9 mouse cellular contexts compared by ENCODE assay signal in the genomic region with DNA sequence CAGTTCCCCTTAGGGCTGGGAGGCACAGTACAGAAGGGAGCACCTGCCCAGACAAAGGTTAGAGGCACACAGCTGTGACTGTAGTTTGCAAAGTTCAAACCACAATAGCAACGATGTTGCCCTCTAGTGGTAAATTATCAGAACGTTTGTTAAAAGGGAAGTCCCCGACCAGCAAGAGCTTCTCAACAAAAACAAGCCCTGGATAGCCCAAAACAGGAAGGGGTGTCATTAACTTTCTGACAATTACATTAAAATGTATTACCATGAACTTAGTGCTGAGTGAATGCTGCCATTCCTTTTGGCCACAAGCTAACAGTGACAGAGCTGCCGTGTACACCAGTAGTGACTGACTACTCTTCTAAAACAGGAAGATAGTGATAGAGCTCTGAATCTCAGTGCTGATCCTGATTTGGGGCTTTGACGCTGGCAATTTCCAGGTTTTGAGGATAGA. TPM values are rescaled to one million over a fixed set of nuclear protein-coding genes. Genes with fewer than 3 reads are reported as not detected.
DNase-seq lines count a peak whose midpoint lies in the region; ATAC-seq and TF ChIP-seq lines count a peak whose summit lies in the region.
"Had no signal": no experiment of that assay in that cellular context is flagged by ENCODE, and none has a peak within 500 bp of the region (broad histone marks: within the 10 kb centered on the region; RNA-seq: fewer than 3 reads in every experiment).

No protein-coding gene starts in this region.

- TF ChIP-seq POLR2A in bone marrow, adult 2 months (IDR thresholded peaks at IDR 0.05; ENCODE audit: borderline replicate concordance, control insufficient read depth, low read depth, low read length) = no peak
- TF ChIP-seq POLR2A in limb, embryonic 14.5 days (IDR thresholded peaks at IDR 0.05; ENCODE audit: borderline replicate concordance, extremely low read depth, insufficient read depth, insufficient read length) = no peak

- H3K9ac ChIP-seq in forebrain, embryonic 11.5 days (ENCODE audit: low read length) = no peak overlapping the region
- H3K9ac ChIP-seq in hindbrain, embryonic 16.5 days (ENCODE audit: low read depth, low read length) = no peak overlapping the region
- H3K9ac ChIP-seq in limb, embryonic 14.5 days (ENCODE audit: low read depth, low read length, severe bottlenecking) = no peak overlapping the region
- H3K9ac ChIP-seq: liver, embryonic 13.5 days had no signal

- no peaks in the 10 kb centered on the region for H3K27me3 ChIP-seq in forebrain, embryonic 11.5 days (ENCODE audit: control insufficient read depth, insufficient read depth, low read length)
- no peaks in the 10 kb centered on the region for H3K27me3 ChIP-seq in hindbrain, embryonic 16.5 days (replicated peaks; ENCODE audit: control insufficient read depth, insufficient read depth, low read length)
- no peaks in the 10 kb centered on the region for H3K27me3 ChIP-seq in limb, embryonic 14.5 days (ENCODE audit: control insufficient read depth, insufficient read depth, low read length)
- H3K27me3 ChIP-seq: liver, embryonic 13.5 days had no signal

- TF ChIP-seq CTCF in bone marrow, adult 2 months (IDR thresholded peaks at IDR 0.05; ENCODE audit: control insufficient read depth, insufficient read depth, low read length) = peak; percentile 44

- H3K27ac ChIP-seq in bone marrow, adult 2 months (ENCODE audit: control insufficient read depth, insufficient read depth, low read depth, low read length, poor library complexity) = peak overlapping the region; percentile 50; the same call in 1 of the 2 replicates
- H3K27ac ChIP-seq in forebrain, embryonic 11.5 days (ENCODE audit: low read depth, low read length) = no peak overlapping the region
- no peak overlapping the region for H3K27ac ChIP-seq in hindbrain, embryonic 16.5 days (ENCODE audit: low read depth, low read length)
- no peak overlapping the region for H3K27ac ChIP-seq in limb, embryonic 14.5 days (replicated peaks; ENCODE audit: low read depth, low read length)
- H3K27ac ChIP-seq: liver, embryonic 13.5 days had no signal

- no peaks in the 10 kb centered on the region; the same call in 1 of the 2 replicates for H3K4me1 ChIP-seq in bone marrow, adult 2 months (ENCODE audit: control insufficient read depth, insufficient read depth, low read length)
- H3K4me1 ChIP-seq in forebrain, embryonic 11.5 days (replicated peaks; ENCODE audit: control insufficient read depth, insufficient read depth, low read length) = no peaks in the 10 kb centered on the region
- no peaks in the 10 kb centered on the region for H3K4me1 ChIP-seq in hindbrain, embryonic 16.5 days (ENCODE audit: control insufficient read depth, insufficient read depth, low read depth, low read length)
- no peaks in the 10 kb centered on the region for H3K4me1 ChIP-seq in limb, embryonic 14.5 days (ENCODE audit: control insufficient read depth, insufficient read depth, low read length)
- H3K4me1 ChIP-seq: liver, embryonic 13.5 days had no signal

- DNase-seq in left cerebral cortex, adult 11 months (ENCODE audit: low spot score) = peak; percentile 56
- no peak for DNase-seq in left cerebral cortex, adult 18-20 months (ENCODE audit: low spot score in 2 of 2)
- DNase-seq in forebrain, embryonic 11.5 days (ENCODE audit: low spot score) = no peak
- peak; percentile 51 for DNase-seq in limb, embryonic 14.5 days (ENCODE audit: low spot score)
- peak; percentile 57 to 60 for DNase-seq in natural killer cell, adult 2 months (ENCODE audit: low spot score in 2 of 2)
- DNase-seq: liver, embryonic 13.5 days had no signal

- 1% methylated on average over 5 of the region's 5 CpGs for WGBS in bone marrow, adult 2 months
- 20% methylated on average over 5 of the region's 5 CpGs for WGBS in forebrain, embryonic 11.5 days
- 12% methylated on average over 5 of the region's 5 CpGs for WGBS in hindbrain, embryonic 16.5 days
- WGBS in limb, embryonic 14.5 days = 12% methylated on average over 5 of the region's 5 CpGs

- no peaks in the 10 kb centered on the region for H3K36me3 ChIP-seq in forebrain, embryonic 11.5 days (ENCODE audit: control insufficient read depth, insufficient read depth, low read length)
- H3K36me3 ChIP-seq in hindbrain, embryonic 16.5 days (ENCODE audit: control insufficient read depth, insufficient read depth, low read length) = no peaks in the 10 kb centered on the region
- H3K36me3 ChIP-seq in limb, embryonic 14.5 days (ENCODE audit: control insufficient read depth, insufficient read depth, low read length) = no peaks in the 10 kb centered on the region
- H3K36me3 ChIP-seq: liver, embryonic 13.5 days had no signal

- peak; percentile 70 for ATAC-seq in forebrain, embryonic 11.5 days (replicated peaks; ENCODE audit: low FRiP score)
- ATAC-seq in hindbrain, embryonic 16.5 days = peak; percentile 52
- no peak for ATAC-seq in limb, embryonic 14.5 days (ENCODE audit: low FRiP score, low read depth)
- ATAC-seq in erythroid progenitor cell, adult 5-6 weeks (replicated peaks; ENCODE audit: low FRiP score, poor library complexity, severe bottlenecking) = no peak

- H3K4me2 ChIP-seq in forebrain, embryonic 11.5 days (ENCODE audit: low read depth, low read length, severe bottlenecking) = no peak overlapping the region
- H3K4me2 ChIP-seq in hindbrain, embryonic 16.5 days (ENCODE audit: low read length) = peak overlapping the region; percentile 35
- no peak overlapping the region for H3K4me2 ChIP-seq in limb, embryonic 14.5 days (replicated peaks; ENCODE audit: low read depth, low read length, severe bottlenecking)
- H3K4me2 ChIP-seq: liver, embryonic 13.5 days had no signal

- no peak overlapping the region for H3K4me3 ChIP-seq in bone marrow, adult 2 months (replicated peaks; ENCODE audit: control insufficient read depth, low read depth, low read length)
- no peak overlapping the region for H3K4me3 ChIP-seq in forebrain, embryonic 11.5 days (ENCODE audit: low read depth, low read length)
- H3K4me3 ChIP-seq in hindbrain, embryonic 16.5 days (ENCODE audit: low read length) = no peak overlapping the region
- H3K4me3 ChIP-seq in limb, embryonic 14.5 days (replicated peaks; ENCODE audit: low read length) = no peak overlapping the region
- H3K4me3 ChIP-seq: liver, embryonic 13.5 days had no signal

- no peaks in the 10 kb centered on the region for H3K9me3 ChIP-seq in forebrain, embryonic 11.5 days (ENCODE audit: control insufficient read depth, low read length)
- H3K9me3 ChIP-seq in hindbrain, embryonic 16.5 days (ENCODE audit: control insufficient read depth, low read length) = no peaks in the 10 kb centered on the region
- no peaks in the 10 kb centered on the region for H3K9me3 ChIP-seq in limb, embryonic 14.5 days (ENCODE audit: control insufficient read depth, low read length)
- H3K9me3 ChIP-seq: liver, embryonic 13.5 days had no signal

RNA-seq across cellular contexts. Expression of gene Lrrc6, which starts 24.7 kb away (rescaled TPM):
- 1 to 10 TPM; 7.0 to 7.1 TPM for total RNA-seq in left cerebral cortex, adult 18-20 months (2021)
- polyA plus RNA-seq in bone marrow, adult 2 months (2011; ENCODE audit: insufficient read depth, insufficient read length, low replicate concordance, missing spikeins) = not detected in 2 replicates
- polyA plus RNA-seq in forebrain, embryonic 11.5 days (2014; fragmentation: Nextera tagmentation; extraction: Ambion mirVana) = 0.12 and 0.29 TPM in 2 replicates
- 1.0 and 2.1 TPM in 2 replicates for polyA plus RNA-seq in hindbrain, embryonic 16.5 days (2015; fragmentation: Nextera tagmentation; extraction: Ambion mirVana)
- 0.04 TPM in 1 of 2 replicates, not detected in the other for polyA plus RNA-seq in limb, embryonic 14.5 days (2012; rRNA removed)
- polyA plus RNA-seq in limb, embryonic 14.5 days (2014; fragmentation: Nextera tagmentation; extraction: Ambion mirVana) = not detected in 2 replicates
- total RNA-seq in erythroid progenitor cell, adult 5-6 weeks (2015; ENCODE audit: low replicate concordance) = not detected in 2 replicates
- total RNA-seq in erythroid progenitor cell, adult 5-6 weeks (2017; ENCODE audit: low replicate concordance) = not detected in 2 replicates
- polyA plus RNA-seq: liver, embryonic 13.5 days had no signal

Comparison
In these comparisons a context has a peak if more than half of its experiments do, and no peak if none do; other contexts are left out.
1. DNase-seq: peak in left cerebral cortex, adult 11 months (single experiment), limb, embryonic 14.5 days (single experiment) and natural killer cell, adult 2 months (2 of 2); none in left cerebral cortex, adult 18-20 months (0 of 2) and forebrain, embryonic 11.5 days (single experiment).
2. ATAC-seq: peak in forebrain, embryonic 11.5 days (single experiment) and hindbrain, embryonic 16.5 days (single experiment); none in limb, embryonic 14.5 days (single experiment) and erythroid progenitor cell, adult 5-6 weeks (single experiment).